Mouse (Mus musculus): ENCODE data around the gene Stx18. TPM values are rescaled to one million over a fixed set of nuclear protein-coding genes. Genes with fewer than 3 reads are reported as not detected.

The Stx18 gene
- total and polyA plus RNA-seq, 2 experiments from 2014 or later: 14.0 to 24.4 TPM

DNA sequence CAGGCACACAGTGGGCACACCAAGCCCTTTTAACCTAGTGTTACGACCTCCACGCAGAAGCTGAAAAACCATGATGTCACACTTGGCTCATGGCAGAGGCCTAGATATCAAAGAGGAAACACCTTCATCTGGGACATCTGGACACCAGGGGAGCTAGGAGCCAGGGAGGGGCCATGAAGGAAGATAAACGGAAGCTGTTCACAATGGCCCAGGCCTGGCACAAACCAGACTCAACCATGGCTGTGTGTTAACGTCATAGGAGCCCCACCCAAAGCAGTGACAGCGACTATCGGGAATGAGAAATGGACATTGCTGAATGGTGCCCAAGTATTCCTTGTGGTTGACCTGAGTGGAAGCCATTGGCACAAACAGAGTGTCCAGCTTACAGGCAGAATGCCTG, 108.0 kb downstream of the Stx18 start:
- no peak overlapping the region for H3K9ac ChIP-seq (replicated peaks; ENCODE audit: low read length, poor library complexity, severe bottlenecking)
- H3K4me1 ChIP-seq (ENCODE audit: insufficient read depth, low read length): 0 out of 2 replicates have a peak, but pooled peaks cover under 1% of the 10 kb centered on the region
- peaks cover 73% of the 10 kb centered on the region for H3K36me3 ChIP-seq (ENCODE audit: insufficient read depth, low read length)
- H3K4me3 ChIP-seq (ENCODE audit: low read depth, low read length): no peak overlapping the region
- H3K27me3 ChIP-seq (ENCODE audit: insufficient read depth, low read length): no peaks in the 10 kb centered on the region
- WGBS: 93% methylated on average over 6 of the region's 6 CpGs
- no peak overlapping the region for H3K4me2 ChIP-seq (ENCODE audit: low read depth, low read length, poor library complexity, severe bottlenecking)
- ATAC-seq (ENCODE audit: low FRiP score) (no peak), DNase-seq (ENCODE audit: low spot score) (no peak)
- no peaks in the 10 kb centered on the region for H3K9me3 ChIP-seq (ENCODE audit: low read length)
- no peak overlapping the region for H3K27ac ChIP-seq (ENCODE audit: low read depth, low read length)
- no peak for TF ChIP-seq CTCF (IDR thresholded peaks at IDR 0.05)

GRCm38 (mm10) chr5:38151264-38151663, 112.7 kb downstream of the Stx18 start:
- H3K27ac ChIP-seq (ENCODE audit: low read depth, low read length): no peak overlapping the region
- no peaks in the 10 kb centered on the region for H3K9me3 ChIP-seq (ENCODE audit: low read length)
- peaks cover 33% of the 10 kb centered on the region for H3K4me1 ChIP-seq (ENCODE audit: insufficient read depth, low read length)
- no peaks in the 10 kb centered on the region for H3K27me3 ChIP-seq (ENCODE audit: insufficient read depth, low read length)
- no peak overlapping the region for H3K9ac ChIP-seq (replicated peaks; ENCODE audit: low read length, poor library complexity, severe bottlenecking)
- peaks cover 73% of the 10 kb centered on the region for H3K36me3 ChIP-seq (ENCODE audit: insufficient read depth, low read length)
- WGBS: 27% methylated on average over 3 of the region's 3 CpGs
- no peak for TF ChIP-seq CTCF (IDR thresholded peaks at IDR 0.05)
- no peak overlapping the region for H3K4me3 ChIP-seq (ENCODE audit: low read depth, low read length)
- DNase-seq (ENCODE audit: low spot score): peak; percentile 33
- no peak for ATAC-seq (ENCODE audit: low FRiP score)
- H3K4me2 ChIP-seq (ENCODE audit: low read depth, low read length, poor library complexity, severe bottlenecking): peak overlapping the region; percentile 30

DNA sequence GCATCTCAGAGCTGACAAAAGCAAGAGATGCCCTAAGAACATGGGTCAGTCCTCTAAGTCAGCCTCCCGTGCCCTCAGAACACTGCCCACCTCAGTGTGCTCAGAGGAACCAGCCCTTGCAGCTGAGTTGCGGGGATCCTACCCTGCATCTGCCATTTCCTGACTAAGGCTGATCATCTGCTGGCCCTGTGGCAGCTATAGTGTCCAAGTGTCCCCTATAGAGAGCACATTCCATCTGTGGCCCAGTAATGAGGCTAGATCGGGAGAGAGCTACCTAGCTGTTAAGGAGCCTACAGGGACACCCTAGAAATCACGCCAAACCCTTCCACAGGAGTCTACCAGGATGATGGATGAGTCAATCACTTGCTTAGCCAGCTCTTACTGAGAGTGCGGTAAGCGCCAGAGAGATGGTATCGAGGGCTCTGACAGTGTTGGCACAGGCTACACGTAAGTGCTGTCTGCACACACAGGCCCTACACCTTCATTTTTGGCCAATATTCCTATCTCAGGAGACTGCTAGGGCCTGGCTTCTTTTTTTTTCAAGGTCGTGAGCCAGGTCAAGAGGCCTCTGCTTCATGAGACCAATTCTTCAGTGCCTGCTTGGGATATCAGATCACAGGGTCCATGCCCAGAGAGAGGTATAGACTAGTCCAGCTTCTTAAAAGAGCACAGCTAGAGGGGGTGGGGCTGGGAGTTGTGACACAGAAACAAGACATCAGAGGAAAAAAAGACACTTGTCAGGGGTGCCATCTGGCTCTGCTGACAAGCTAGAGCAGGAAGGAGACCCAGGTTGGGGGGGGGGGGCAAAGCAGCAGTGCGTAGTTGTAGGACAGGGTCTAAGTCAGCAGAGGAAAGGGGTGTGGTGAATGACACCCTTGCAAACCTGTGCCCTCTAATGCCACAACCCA, 113.9 kb downstream of the Stx18 start:
- Histone ChIP-seq H3K4me1 (ENCODE audit: insufficient read depth, low read length) (peaks cover 45% of the 10 kb centered on the region), H3K9me3 (ENCODE audit: low read length) (no peaks in the 10 kb centered on the region), H3K9ac (replicated peaks; ENCODE audit: low read length, poor library complexity, severe bottlenecking) (no peak overlapping the region), H3K27ac (ENCODE audit: low read depth, low read length) (no peak overlapping the region), H3K36me3 (ENCODE audit: insufficient read depth, low read length) (peaks cover 76% of the 10 kb centered on the region), H3K4me2 (ENCODE audit: low read depth, low read length, poor library complexity, severe bottlenecking) (peak overlapping the region; percentile 30; the same call in 1 of the 2 replicates), H3K4me3 (ENCODE audit: low read depth, low read length) (no peak overlapping the region), H3K27me3 (ENCODE audit: insufficient read depth, low read length) (no peaks in the 10 kb centered on the region)
- no peak for TF ChIP-seq CTCF (IDR thresholded peaks at IDR 0.05)
- DNase-seq (ENCODE audit: low spot score) (peak; percentile 44), ATAC-seq (ENCODE audit: low FRiP score) (no peak)
- WGBS: 73% methylated on average over 9 of the region's 10 CpGs

- TF ChIP-seq CTCF (IDR thresholded peaks at IDR 0.05): no peak
- H3K27me3 ChIP-seq (ENCODE audit: insufficient read depth, low read length): no peaks in the 10 kb centered on the region
- H3K36me3 ChIP-seq (ENCODE audit: insufficient read depth, low read length): peaks cover 68% of the 10 kb centered on the region
- H3K4me3 ChIP-seq (ENCODE audit: low read depth, low read length): no peak overlapping the region
- WGBS: 87% methylated on average over 5 of the region's 5 CpGs
- ATAC-seq (ENCODE audit: low FRiP score) (no peak), DNase-seq (ENCODE audit: low spot score) (no peak)
- H3K4me1 ChIP-seq (ENCODE audit: insufficient read depth, low read length): peaks cover 45% of the 10 kb centered on the region
- no peaks in the 10 kb centered on the region for H3K9me3 ChIP-seq (ENCODE audit: low read length)
- no peak overlapping the region for H3K27ac ChIP-seq (ENCODE audit: low read depth, low read length)
- H3K4me2 ChIP-seq (ENCODE audit: low read depth, low read length, poor library complexity, severe bottlenecking): peak overlapping the region; percentile 22; the same call in 1 of the 2 replicates
- no peak overlapping the region for H3K9ac ChIP-seq (replicated peaks; ENCODE audit: low read length, poor library complexity, severe bottlenecking)
These were observed 115.1 kb downstream of the Stx18 start for GRCm38 (mm10) chr5:38153636-38154035.

DNA sequence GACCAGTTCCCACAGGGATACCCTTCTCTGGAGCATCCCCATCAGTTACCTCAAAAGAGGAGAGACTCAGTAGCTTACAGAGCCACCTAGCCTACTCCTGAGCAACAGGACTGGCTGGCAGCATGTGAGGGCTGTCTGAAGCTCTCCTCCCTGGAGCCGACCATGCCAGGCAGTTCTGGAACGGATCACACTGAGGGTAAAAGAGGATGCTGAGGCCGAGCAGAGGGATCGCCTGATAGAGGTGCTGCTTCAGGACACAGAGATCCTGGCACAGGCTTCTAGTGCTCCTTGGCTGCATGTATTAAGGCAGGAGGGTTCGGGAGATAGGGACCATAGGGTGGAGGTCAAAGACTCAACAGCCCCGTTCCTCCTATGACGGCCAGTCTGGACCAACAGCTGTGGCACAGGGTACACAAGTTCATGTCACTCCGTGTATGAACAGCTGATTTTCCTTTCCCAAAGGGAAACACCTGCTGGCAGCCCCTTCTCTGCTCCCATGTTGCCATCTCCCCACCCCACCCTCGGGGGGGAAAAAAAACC, 119.0 kb downstream of the Stx18 start:
- no peaks in the 10 kb centered on the region for H3K27me3 ChIP-seq (ENCODE audit: insufficient read depth, low read length)
- no peaks in the 10 kb centered on the region for H3K9me3 ChIP-seq (ENCODE audit: low read length)
- H3K9ac ChIP-seq (replicated peaks; ENCODE audit: low read length, poor library complexity, severe bottlenecking): peak overlapping the region; percentile 99
- peak overlapping the region; percentile 70 for H3K4me3 ChIP-seq (ENCODE audit: low read depth, low read length)
- H3K36me3 ChIP-seq (ENCODE audit: insufficient read depth, low read length): peaks cover 39% of the 10 kb centered on the region
- peaks cover 43% of the 10 kb centered on the region for H3K4me1 ChIP-seq (ENCODE audit: insufficient read depth, low read length)
- WGBS: 18% methylated on average over 9 of the region's 9 CpGs
- no peak for TF ChIP-seq CTCF (IDR thresholded peaks at IDR 0.05)
- ATAC-seq (ENCODE audit: low FRiP score) (no peak), DNase-seq (ENCODE audit: low spot score) (no peak)
- peak overlapping the region; percentile 85 for H3K4me2 ChIP-seq (ENCODE audit: low read depth, low read length, poor library complexity, severe bottlenecking)
- peak overlapping the region; percentile 99 for H3K27ac ChIP-seq (ENCODE audit: low read depth, low read length)

DNA sequence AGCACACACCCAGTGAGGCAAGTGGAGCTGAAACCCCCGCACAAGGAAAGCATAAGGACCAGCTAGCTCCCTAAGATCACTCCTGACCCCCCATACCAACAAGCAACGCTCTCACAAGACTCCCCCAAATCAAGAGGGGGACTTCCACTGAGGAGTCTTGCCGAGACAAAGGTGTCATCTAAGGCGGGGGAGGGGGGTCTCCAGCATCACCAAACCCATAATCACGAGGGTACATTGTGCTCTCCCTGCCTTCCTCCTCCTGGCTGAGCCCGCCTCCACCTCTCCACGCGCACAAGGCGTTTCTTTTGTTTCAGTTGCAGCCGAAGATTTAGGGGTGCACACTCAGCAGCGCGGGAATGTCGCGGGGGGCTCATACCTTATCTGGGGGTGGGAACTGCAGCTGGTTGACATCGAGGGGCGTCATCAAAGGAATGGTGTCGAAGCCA, 120.0 kb downstream of the Stx18 start:
- Histone ChIP-seq H3K27me3 (ENCODE audit: insufficient read depth, low read length) (no peaks in the 10 kb centered on the region), H3K36me3 (ENCODE audit: insufficient read depth, low read length) (peaks cover 29% of the 10 kb centered on the region), H3K9ac (replicated peaks; ENCODE audit: low read length, poor library complexity, severe bottlenecking) (peak overlapping the region; percentile 99), H3K9me3 (ENCODE audit: low read length) (no peaks in the 10 kb centered on the region), H3K27ac (ENCODE audit: low read depth, low read length) (peak overlapping the region; percentile 99), H3K4me1 (ENCODE audit: insufficient read depth, low read length) (peaks cover 38% of the 10 kb centered on the region), H3K4me2 (ENCODE audit: low read depth, low read length, poor library complexity, severe bottlenecking) (peak overlapping the region; percentile 85), H3K4me3 (ENCODE audit: low read depth, low read length) (peak overlapping the region; percentile 70)
- ATAC-seq (ENCODE audit: low FRiP score): peak; percentile 74
- no peak for TF ChIP-seq CTCF (IDR thresholded peaks at IDR 0.05)
- 1% methylated on average over 17 of the region's 17 CpGs for WGBS
- DNase-seq (ENCODE audit: low spot score): peak; percentile 78
